Mouse (Mus musculus) MEL (cell line): ENCODE measurements at regions not wholly inside any gene's neighbourhood (a gene's known extent, or its start where the extent isn't known, plus 50 kb on each side); places are given as distances from the start of the nearest gene placed in this dataset.

Source experiments
- DNase-seq: peaks from one replicate; pipeline ENCODE4 v3.0.0; 2011; ENCODE audit warnings: low read depth, low spot score
- H3K27ac ChIP-seq: 2 replicates; pipeline ENCODE4 v1.5.1; 2012; ENCODE audit warnings: low read depth, mild to moderate bottlenecking, control low read depth, low read length, moderate library complexity; ENCODE audit not compliant: control insufficient read depth
- H3K27me3 ChIP-seq, 2 experiments: fragments of 150-350 bp in 1 of 2; sonication (generic) in 1 of 2; 2 replicates each; pipeline ENCODE4 v1.6.1; 2012; ENCODE audit warnings: low read length in 2 of 2, mild to moderate bottlenecking in 2 of 2, improper control_type of control experiment in 1 of 2, moderate library complexity in 1 of 2; ENCODE audit not compliant: insufficient read depth in 2 of 2, control insufficient read depth in 1 of 2
- H3K36me3 ChIP-seq, 2 experiments: 2 replicates each; pipeline ENCODE4 v1.6.1; 2012 to 2014; ENCODE audit warnings: low read length in 2 of 2, improper control_type of control experiment in 1 of 2, inconsistent platforms in 1 of 2, mild to moderate bottlenecking in 1 of 2; ENCODE audit not compliant: insufficient read depth in 2 of 2, control insufficient read depth in 1 of 2
- H3K4me1 ChIP-seq, 2 experiments: fragments of 150-350 bp in 1 of 2; sonication (generic) in 1 of 2; 2 replicates each; pipeline ENCODE4 v1.6.1; 2012; ENCODE audit warnings: low read length in 2 of 2, improper control_type of control experiment in 1 of 2, mild to moderate bottlenecking in 1 of 2; ENCODE audit not compliant: insufficient read depth in 2 of 2, control insufficient read depth in 1 of 2
- H3K4me3 ChIP-seq, 2 experiments: fragments of 150-350 bp in 1 of 2; sonication (generic) in 1 of 2; 2 replicates each; pipeline ENCODE4 v1.5.1; 2012; ENCODE audit warnings: low read depth in 2 of 2, low read length in 2 of 2, mild to moderate bottlenecking in 2 of 2, moderate library complexity in 2 of 2, control low read depth in 1 of 2, improper control_type of control experiment in 1 of 2; ENCODE audit not compliant: control insufficient read depth in 1 of 2, insufficient read depth in 1 of 2
- H3K79me2 ChIP-seq: 2 replicates; pipeline ENCODE4 v1.6.1; 2012; ENCODE audit warnings: mild to moderate bottlenecking, low read length, moderate library complexity; ENCODE audit not compliant: control insufficient read depth, poor library complexity, insufficient read depth
- H3K9ac ChIP-seq: 2 replicates; pipeline ENCODE4 v1.6.1; 2012; ENCODE audit warnings: low read depth, mild to moderate bottlenecking, control low read depth, low read length, moderate library complexity; ENCODE audit not compliant: control insufficient read depth, poor library complexity, severe bottlenecking
- H3K9me3 ChIP-seq: fragments of 150-350 bp; sonication (generic); replicated peaks from 2 replicates; pipeline ENCODE4 v1.6.1; 2012; ENCODE audit warnings: mild to moderate bottlenecking, low read length, improper control_type of control experiment, moderate library complexity; ENCODE audit not compliant: insufficient read depth
- BHLHE40 ChIP-seq: IDR thresholded peaks from 2 replicates; pipeline ENCODE4 v1.6.1; 2012; ENCODE audit warnings: low read depth, mild to moderate bottlenecking, inconsistent platforms, low read length, improper control_type of control experiment, borderline replicate concordance
- CHD2 ChIP-seq: IDR thresholded peaks from 2 replicates; pipeline ENCODE4 v1.6.1; 2011; ENCODE audit warnings: low read length, improper control_type of control experiment
- CTCF ChIP-seq, 3 experiments: IDR thresholded peaks in 2 of 3; conservative IDR thresholded peaks in 1 of 3; 2 replicates each; pipeline ENCODE4 v1.5.1; 2011 to 2012; ENCODE audit warnings: low read length in 3 of 3, low read depth in 2 of 3, mild to moderate bottlenecking in 2 of 3, improper control_type of control experiment in 1 of 3, inconsistent platforms in 1 of 3, mixed read lengths in 1 of 3, moderate library complexity in 1 of 3; ENCODE audit not compliant: control insufficient read depth in 1 of 3, insufficient read depth in 1 of 3, poor library complexity in 1 of 3, severe bottlenecking in 1 of 3
- E2F4 ChIP-seq: IDR thresholded peaks from 2 replicates; pipeline ENCODE4 v1.6.1; 2011; ENCODE audit warnings: low read depth, low read length, improper control_type of control experiment, borderline replicate concordance
- EP300 ChIP-seq, 2 experiments: IDR thresholded peaks; 2 replicates each; pipeline ENCODE4 v1.6.1; 2011; ENCODE audit warnings: improper control_type of control experiment in 2 of 2, low read length in 2 of 2, low read depth in 1 of 2, mild to moderate bottlenecking in 1 of 2
- ETS1 ChIP-seq: IDR thresholded peaks from 2 replicates; pipeline ENCODE4 v1.6.1; 2012; ENCODE audit warnings: low read depth, mild to moderate bottlenecking, inconsistent platforms, low read length, improper control_type of control experiment, moderate library complexity
- MAX ChIP-seq: IDR thresholded peaks from 2 replicates; pipeline ENCODE4 v1.6.1; 2011; ENCODE audit warnings: low read length, improper control_type of control experiment
- MAZ ChIP-seq: IDR thresholded peaks from 2 replicates; pipeline ENCODE4 v1.6.1; 2012; ENCODE audit warnings: low read depth, mild to moderate bottlenecking, inconsistent platforms, low read length, improper control_type of control experiment
- MYB ChIP-seq: IDR thresholded peaks from 2 replicates; pipeline ENCODE4 v1.6.1; 2011; ENCODE audit warnings: mild to moderate bottlenecking, low read depth, low read length, improper control_type of control experiment
- NRF1 ChIP-seq: IDR thresholded peaks from 2 replicates; pipeline ENCODE4 v1.6.1; 2014; ENCODE audit warnings: low read depth, mild to moderate bottlenecking, inconsistent platforms, low read length, improper control_type of control experiment, moderate library complexity; ENCODE audit not compliant: poor library complexity, insufficient read depth, severe bottlenecking
- POLR2AphosphoS5 ChIP-seq: IDR thresholded peaks from 2 replicates; pipeline ENCODE4 v1.6.1; 2012; ENCODE audit warnings: low read depth, borderline replicate concordance, mild to moderate bottlenecking, inconsistent platforms, low read length, moderate library complexity, mixed read lengths
- RAD21 ChIP-seq: IDR thresholded peaks from 2 replicates; pipeline ENCODE4 v1.6.1; 2011; ENCODE audit warnings: mild to moderate bottlenecking, low read depth, low read length, improper control_type of control experiment
- RCOR1 ChIP-seq: IDR thresholded peaks from 2 replicates; pipeline ENCODE4 v1.6.1; 2012; ENCODE audit warnings: low read depth, mild to moderate bottlenecking, inconsistent platforms, low read length, improper control_type of control experiment
- SMC3 ChIP-seq: IDR thresholded peaks from 2 replicates; pipeline ENCODE4 v1.6.1; 2011; ENCODE audit warnings: low read depth, low read length, improper control_type of control experiment
- TAL1 ChIP-seq: IDR thresholded peaks from 2 replicates; pipeline ENCODE4 v1.6.1; 2012; ENCODE audit warnings: mild to moderate bottlenecking, inconsistent platforms, low read length, moderate library complexity, mixed read lengths
- TBP ChIP-seq: IDR thresholded peaks from 2 replicates; pipeline ENCODE4 v1.8.0; 2011; ENCODE audit warnings: low read depth, low read length, improper control_type of control experiment
- USF2 ChIP-seq, 2 experiments: IDR thresholded peaks; 2 replicates each; pipeline ENCODE4 v1.6.1; 2011 to 2012; ENCODE audit warnings: improper control_type of control experiment in 2 of 2, low read length in 2 of 2, borderline replicate concordance in 1 of 2, inconsistent platforms in 1 of 2, low read depth in 1 of 2, mild to moderate bottlenecking in 1 of 2; ENCODE audit not compliant: insufficient read depth in 1 of 2
- ZC3H11A ChIP-seq: IDR thresholded peaks from 2 replicates; pipeline ENCODE4 v1.6.1; 2012; ENCODE audit warnings: low read depth, mild to moderate bottlenecking, inconsistent platforms, low read length, improper control_type of control experiment
- ZKSCAN1 ChIP-seq: IDR thresholded peaks from 2 replicates; pipeline ENCODE4 v1.6.1; 2012; ENCODE audit warnings: low read depth, mild to moderate bottlenecking, inconsistent platforms, low read length, improper control_type of control experiment, moderate library complexity
- ZMIZ1 ChIP-seq: IDR thresholded peaks from 2 replicates; pipeline ENCODE4 v1.6.1; 2012; ENCODE audit warnings: low read depth, mild to moderate bottlenecking, inconsistent platforms, low read length, improper control_type of control experiment, moderate library complexity
- ZNF384 ChIP-seq: IDR thresholded peaks from 2 replicates; pipeline ENCODE4 v1.6.1; 2012; ENCODE audit warnings: low read depth, mild to moderate bottlenecking, inconsistent platforms, low read length, improper control_type of control experiment

DNA sequence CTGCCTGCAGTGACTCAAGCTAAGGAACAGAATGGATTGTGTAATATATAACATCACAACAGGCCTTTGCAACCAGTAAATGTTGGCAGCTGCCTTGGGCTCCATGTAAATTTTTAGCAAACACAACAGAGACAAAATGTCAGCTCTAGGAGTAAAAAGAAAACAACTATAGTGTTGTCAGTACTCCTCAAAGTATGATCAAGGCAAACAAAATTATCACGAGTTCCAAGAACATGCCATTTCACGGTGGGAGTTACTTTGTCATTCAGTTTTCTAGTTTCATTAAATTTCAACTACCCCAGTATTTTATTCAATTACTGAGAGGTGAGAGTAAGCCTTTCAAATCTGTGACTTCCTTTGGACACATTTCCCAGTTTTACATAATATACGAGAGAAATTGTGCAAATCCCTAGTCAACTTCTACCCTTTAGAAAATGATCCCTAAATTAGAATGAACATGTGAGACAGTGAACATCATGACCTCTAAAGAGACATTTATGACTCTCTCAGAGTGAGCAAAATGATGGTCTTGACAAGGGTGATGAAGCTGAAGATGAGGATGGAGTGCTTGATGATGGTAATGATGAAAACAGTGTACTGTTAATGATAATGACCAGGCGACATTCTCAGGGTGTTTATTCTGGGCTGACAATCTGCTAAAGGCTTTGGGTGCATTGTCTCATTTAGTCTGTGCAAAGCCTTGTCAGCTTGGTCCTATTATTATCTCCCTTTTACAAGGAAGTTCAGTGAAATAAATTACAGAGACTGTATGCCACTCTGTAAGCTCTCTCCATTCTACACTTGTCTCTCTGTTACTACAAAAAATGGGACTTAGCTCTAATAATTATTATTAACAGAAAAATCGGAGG, 209.7 kb upstream of the Etaa1 start:
- no peak overlapping the region for H3K9ac ChIP-seq
- TF ChIP-seq MAZ = no peak
- no peak for TF ChIP-seq BHLHE40
- TF ChIP-seq TAL1 = no peak
- TF ChIP-seq SMC3 = no peak
- TF ChIP-seq, all 39 proteins: peak for 0
- Histone ChIP-seq H3K9me3 (no peaks in the 10 kb centered on the region), H3K36me3 (no peaks in the 10 kb centered on the region), H3K4me3 (no peak overlapping the region), H3K27ac (no peak overlapping the region), H3K4me1 (no peaks in the 10 kb centered on the region), H3K27me3 (no peaks in the 10 kb centered on the region), H3K79me2 (no peaks in the 10 kb centered on the region)
- DNase-seq = no peak

DNA sequence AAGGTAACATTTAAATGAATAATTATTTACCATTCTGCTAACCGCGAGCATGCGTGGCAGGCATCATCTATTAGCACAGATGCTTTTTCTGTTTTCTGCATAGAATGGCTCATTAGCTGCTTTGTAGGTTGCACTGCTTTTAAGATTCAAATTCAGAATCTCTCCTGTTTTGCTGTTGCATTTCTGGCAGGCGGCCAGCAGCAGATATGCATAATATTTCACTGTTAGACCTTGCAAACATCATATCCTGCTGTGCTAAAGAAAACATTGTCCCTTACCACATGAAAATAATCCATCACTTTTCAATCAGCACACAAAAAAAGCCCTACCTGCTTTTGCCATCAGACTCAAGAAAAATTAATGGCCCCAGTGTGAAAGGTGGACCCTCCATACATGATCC, 202.8 kb upstream of the Etaa1 start:
- Histone ChIP-seq H3K4me3 (no peak overlapping the region), H3K9me3 (no peaks in the 10 kb centered on the region), H3K27ac (no peak overlapping the region)

GRCm38 (mm10) chr11:18151788-18152563, 198.3 kb upstream of the Etaa1 start:
- Histone ChIP-seq H3K9me3 (no peaks in the 10 kb centered on the region), H3K36me3 (no peaks in the 10 kb centered on the region)

More for the DNA sequence above, 202.8 kb upstream of the Etaa1 start:
- Histone ChIP-seq H3K9ac (no peak overlapping the region), H3K4me1 (no peaks in the 10 kb centered on the region), H3K36me3 (no peaks in the 10 kb centered on the region), H3K79me2 (no peaks in the 10 kb centered on the region), H3K27me3 (peaks cover 0 to 4% of the 10 kb centered on the region in 2 experiments; a peak in 3 of 4 replicates)
- TF ChIP-seq EP300 (IDR thresholded peaks at IDR 0.05; ENCODE audit: low read depth in 1 of 2, low read length in 2 of 2) (no peak), USF2 (IDR thresholded peaks at IDR 0.05; ENCODE audit: borderline replicate concordance in 1 of 2, insufficient read depth in 1 of 2, low read depth in 1 of 2, low read length in 2 of 2) (no peak), NRF1 (no peak), RAD21 (no peak), MAX (no peak), TBP (no peak), E2F4 (no peak), ZNF384 (no peak), ZC3H11A (no peak), MYB (no peak), POLR2AphosphoS5 (no peak), CHD2 (no peak), MAZ (no peak), ZKSCAN1 (no peak), RCOR1 (no peak), ETS1 (no peak), ZMIZ1 (no peak), TAL1 (no peak)
- DNase-seq = no peak

More at GRCm38 (mm10) chr11:18151788-18152563, 198.3 kb upstream of the Etaa1 start:
- Histone ChIP-seq H3K79me2 (no peaks in the 10 kb centered on the region), H3K4me1 (no peaks in the 10 kb centered on the region)
- no peak for DNase-seq
- 0 out of 6 replicates have a peak, but pooled peaks of 1 of the 3 experiments have one; percentile 17 for TF ChIP-seq CTCF (IDR thresholded peaks at IDR 0.05 in 2 of 3, conservative IDR thresholded peaks at IDR 0.05 in 1 of 3; ENCODE audit: control insufficient read depth in 1 of 3, insufficient read depth in 1 of 3, low read depth in 2 of 3, low read length in 3 of 3, poor library complexity in 1 of 3, severe bottlenecking in 1 of 3)
- TF ChIP-seq EP300 (IDR thresholded peaks at IDR 0.05; ENCODE audit: low read depth in 1 of 2, low read length in 2 of 2) = no peak
- TF ChIP-seq, all 39 proteins: peak for 1
- Histone ChIP-seq H3K27ac (no peak overlapping the region), H3K4me3 (no peak overlapping the region), H3K9ac (no peak overlapping the region), H3K27me3 (peaks cover 0 to 5% of the 10 kb centered on the region in 2 experiments; a peak in 3 of 4 replicates)
